Mouse (Mus musculus) lung, postnatal 10 days (tissue): ENCODE data around the gene Olfr920.

ENCODE experiments used
- DNase-seq: peaks from one replicate; pipeline ENCODE4 v3.0.0; 2021

Gene Olfr920

DNA sequence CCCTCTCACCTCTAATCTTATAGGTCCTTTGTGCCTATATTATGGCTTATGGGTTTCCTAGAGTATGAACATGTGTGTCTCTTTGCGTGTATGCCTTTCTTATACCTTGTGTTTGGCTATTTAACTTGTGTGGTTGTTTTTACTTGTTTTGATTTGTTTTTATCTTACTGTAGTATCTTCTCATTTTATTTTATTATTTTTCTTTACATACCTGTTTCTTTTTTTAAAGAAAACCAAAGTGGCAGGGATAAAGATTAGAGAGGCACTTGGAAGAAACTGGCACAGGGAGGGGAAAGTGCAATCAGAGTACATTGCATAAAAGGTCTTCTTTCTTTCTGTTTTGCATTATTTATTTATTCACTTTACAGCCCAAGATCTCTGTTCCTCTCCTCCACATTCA lies at the start of gene Olfr920:
Olfr920 (plus strand) TSS at position 301 of the 400 bp plus-strand sequence.
- DNase-seq = no peak

DNA sequence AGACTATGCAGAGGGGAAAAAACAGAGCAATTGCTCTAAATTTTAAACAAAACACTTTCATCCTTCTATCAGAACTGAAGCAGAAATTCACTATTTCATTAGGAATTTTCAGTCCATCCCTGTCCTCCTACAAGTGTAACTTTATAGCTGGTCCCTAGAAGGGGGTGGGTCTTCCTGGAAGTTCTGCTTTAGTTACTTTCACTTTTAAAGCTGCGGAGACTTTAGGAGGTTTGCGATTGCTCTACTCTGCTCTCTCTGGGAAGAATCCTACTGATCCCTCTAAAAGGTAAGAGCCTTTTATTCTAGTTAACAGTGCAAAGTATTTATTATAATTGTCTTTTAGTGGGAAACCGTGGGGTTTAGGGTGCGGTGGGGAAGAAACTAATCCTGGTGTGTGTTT lies 34.0 kb upstream of the Olfr920 start, which contains the start of gene Vwa5a:
Vwa5a (plus strand) TSS at position 167 of the 400 bp plus-strand sequence.
- DNase-seq = peak; percentile 64

DNA sequence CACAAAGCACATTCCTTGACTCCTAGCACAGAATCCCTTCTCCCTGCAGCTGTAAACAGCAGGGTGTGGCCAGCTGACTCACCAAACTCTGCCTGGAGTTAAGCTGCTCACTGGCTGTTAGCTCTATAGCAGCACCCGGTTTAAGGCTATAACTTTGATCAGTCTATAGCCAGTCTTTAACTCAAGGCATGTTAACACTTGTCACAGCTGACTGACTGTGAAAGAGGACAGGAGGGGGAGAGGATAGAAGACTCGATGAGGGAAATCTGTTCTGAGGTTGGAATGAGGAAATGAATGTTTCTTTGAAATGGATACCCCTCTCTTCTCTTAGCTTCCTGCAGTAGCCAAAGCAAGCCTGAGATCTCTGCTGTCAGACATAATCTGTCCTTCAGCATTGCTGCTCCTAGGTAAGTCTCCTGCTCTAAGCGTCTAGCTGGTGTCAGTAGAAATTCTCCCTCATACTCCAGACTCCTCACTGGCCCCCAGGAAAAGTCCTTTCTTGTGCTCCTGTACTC lies 33.1 kb upstream of the Olfr920 start:
- DNase-seq = peak; percentile 13

DNA sequence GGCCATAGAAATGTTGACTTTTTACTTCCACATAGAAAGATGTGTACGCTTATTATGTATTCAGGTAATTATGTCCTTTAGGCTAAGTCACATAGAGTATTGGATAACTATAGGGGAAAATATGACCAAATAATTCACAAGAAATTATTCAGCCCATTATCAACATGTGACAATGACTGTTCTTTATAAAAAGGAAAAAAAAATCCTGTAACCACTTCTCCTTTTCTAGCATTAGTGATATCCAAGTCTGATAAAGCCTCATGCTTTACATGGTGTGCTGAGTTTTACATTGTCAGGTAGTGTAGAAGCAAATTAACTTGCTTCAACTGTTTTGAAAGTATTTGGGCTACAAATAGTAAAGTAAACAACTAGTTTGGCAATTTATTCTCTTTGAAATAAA lies 28.1 kb upstream of the Olfr920 start:
- no peak for DNase-seq

DNA sequence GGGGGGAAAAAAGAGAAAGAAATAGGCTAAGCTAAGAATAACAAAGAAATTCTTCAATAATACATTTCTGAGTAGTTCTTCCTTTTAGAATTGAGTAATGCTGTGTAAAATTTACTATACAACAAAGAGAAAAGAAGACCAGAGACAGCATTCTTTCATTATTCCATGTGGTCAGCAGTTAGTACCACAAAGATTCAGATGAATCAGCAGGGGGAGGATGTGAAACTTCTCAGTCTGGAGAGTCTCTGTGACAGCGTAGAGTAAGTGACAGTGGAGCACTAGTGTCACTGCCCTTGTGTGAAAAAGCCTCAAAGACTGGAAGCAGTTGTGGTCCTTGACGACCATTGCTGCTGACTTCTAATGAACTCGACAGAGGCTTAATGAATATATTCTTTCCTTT lies 23.9 kb upstream of the Olfr920 start:
- DNase-seq = no peak

DNA sequence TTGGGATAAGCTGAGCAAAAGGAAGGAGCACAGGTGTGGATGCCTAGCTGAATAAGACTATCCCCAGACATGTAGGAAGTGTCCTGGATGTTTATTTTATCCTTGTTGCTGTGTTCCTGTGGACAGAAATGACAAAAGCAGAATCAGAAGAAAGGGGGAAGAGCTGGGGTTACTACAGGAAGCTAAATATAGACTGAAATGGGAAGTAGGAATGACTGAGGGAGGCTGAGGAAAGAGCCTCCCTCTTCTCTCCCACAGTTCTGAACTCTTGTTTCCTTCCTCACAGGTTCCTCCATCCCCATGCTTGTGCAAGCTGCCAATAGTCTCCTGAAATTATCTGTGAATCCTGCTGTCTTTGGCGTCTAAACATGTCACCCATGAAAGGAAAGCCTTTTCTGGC lies 10.7 kb upstream of the Olfr920 start:
- no peak for DNase-seq

DNA sequence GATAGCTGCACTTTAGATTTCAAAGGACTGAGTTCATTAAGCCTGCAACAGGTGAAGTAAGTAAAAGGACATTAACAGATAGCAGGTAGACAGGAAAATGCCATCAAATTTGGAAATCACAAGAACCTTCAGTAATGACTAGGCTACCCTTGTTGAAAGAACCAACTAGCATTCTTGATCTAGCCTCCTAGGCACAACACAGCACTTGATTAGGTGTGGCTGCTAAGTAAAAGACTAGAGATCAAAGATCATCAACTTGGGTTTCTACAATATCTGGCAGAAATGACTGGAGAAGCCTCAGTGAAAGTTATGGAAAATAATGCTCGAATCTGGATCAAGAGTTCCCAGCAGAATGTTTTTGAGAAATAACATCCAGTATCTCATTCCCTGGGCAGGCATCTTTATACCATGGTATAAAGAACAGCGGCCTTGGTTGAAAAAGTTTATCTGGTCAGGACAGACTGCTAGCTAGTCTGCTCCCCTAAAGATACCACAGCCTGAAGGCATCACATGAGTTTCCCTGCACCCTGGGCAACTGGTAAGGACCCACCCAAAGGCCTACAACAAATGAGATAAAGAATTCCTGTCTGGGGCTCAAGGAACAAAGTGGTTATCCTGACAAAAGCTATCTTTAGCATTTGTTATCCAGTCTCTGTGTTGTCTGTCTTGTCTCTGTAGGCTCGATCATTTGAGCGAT lies 7.3 kb upstream of the Olfr920 start:
- no peak for DNase-seq

DNA sequence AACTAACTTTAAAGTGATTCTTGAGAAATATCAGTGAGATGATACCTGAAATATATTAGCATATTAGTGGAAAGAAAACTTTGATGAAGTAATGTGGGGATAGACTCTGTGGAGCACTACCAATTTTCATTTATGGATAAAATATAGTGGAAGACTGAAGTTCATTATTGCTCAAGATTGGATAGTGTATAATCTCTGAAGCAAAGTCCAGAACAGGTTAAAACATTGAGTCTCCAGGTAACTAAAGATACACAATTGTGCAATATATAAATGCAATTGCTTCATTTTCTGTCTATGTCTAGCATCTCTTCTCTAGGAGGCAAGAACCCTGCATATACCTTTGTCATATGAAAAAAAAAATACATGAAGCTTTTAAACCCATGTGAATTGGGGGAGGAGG lies 20.7 kb downstream of the Olfr920 start, which contains the start of gene Olfr921:
Olfr921 (plus strand) TSS at position 301 of the 400 bp plus-strand sequence.
- no peak for DNase-seq

DNA sequence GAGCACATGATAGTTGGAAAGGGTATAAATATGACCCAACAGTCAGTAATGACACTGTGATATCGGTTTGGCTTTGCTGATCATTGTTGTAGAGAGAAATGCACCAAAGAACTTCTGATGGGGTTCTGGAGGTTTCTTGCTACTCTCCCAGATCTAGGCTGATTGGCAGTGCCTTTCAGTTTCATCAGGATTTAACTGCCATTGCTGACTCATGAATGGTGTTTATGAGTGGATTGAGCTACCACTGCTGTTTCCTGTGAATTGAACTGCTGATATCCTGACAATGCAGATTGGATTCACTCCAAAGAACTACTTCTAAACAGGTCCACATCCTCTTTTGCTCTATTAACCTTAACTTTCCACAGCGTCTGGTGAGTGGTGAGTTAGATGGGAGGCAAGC lies 40.6 kb downstream of the Olfr920 start:
- DNase-seq = no peak

DNA sequence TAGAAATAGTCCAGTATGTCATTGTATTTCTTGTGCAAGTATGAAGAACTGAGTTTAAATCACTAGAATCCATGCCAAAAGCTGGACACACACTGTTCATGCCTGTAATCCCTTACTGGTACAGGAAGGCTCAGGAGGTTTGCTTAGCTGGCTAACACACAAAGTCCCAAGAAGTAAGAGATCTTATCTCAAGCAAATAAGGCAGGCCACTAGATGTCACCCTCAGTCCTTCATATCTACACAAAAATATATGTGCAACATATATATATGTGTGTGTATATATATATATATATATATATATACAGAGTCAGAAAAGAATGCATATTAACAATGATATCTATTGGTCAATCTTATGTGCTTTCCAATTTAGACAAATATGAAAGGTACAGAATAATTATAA lies 53.6 kb downstream of the Olfr920 start:
- no peak for DNase-seq
